Mouse (Mus musculus) mature B cell (primary cell): ENCODE results near the gene Efhc1.
"Not testable (repeated sequence)": the region's sequence is repeated elsewhere in the genome, so short reads cannot be mapped to it uniquely, and the experiment has no call there.

Experiments
- in situ Hi-C: fragments of 300-500 bp; cut with MboI; formaldehyde crosslinking; loops from 2 replicates; pipeline ENCODE4 v1.14.3; 2019

The Efhc1 gene

GRCm38 (mm10) chr1:20951300-20951763 lies at the start of gene Efhc1:
Efhc1 (plus strand) TSS chr1:20951626.
- in situ Hi-C loops = no loop called here

- in situ Hi-C loops = no loop called here
Observed at GRCm38 (mm10) chr1:20905501-20906127, 45.8 kb upstream of the Efhc1 start.

- in situ Hi-C loops = no loop called here
Observed at GRCm38 (mm10) chr1:20906128-20906515, 45.3 kb upstream of the Efhc1 start.

GRCm38 (mm10) chr1:20908541-20908940 lies 42.9 kb upstream of the Efhc1 start:
- in situ Hi-C loops = no loop called here

GRCm38 (mm10) chr1:20912115-20912514 lies 39.3 kb upstream of the Efhc1 start:
- in situ Hi-C loops = no loop called here

GRCm38 (mm10) chr1:20912527-20913171 lies 38.8 kb upstream of the Efhc1 start:
- in situ Hi-C loops = no loop called here

GRCm38 (mm10) chr1:20914769-20915168 lies 36.7 kb upstream of the Efhc1 start:
- in situ Hi-C loops = no loop called here

- in situ Hi-C loops = no loop called here
Observed at GRCm38 (mm10) chr1:20915608-20916007, 35.8 kb upstream of the Efhc1 start.

GRCm38 (mm10) chr1:20917496-20918050 lies 33.9 kb upstream of the Efhc1 start:
- in situ Hi-C loops = no loop called here

GRCm38 (mm10) chr1:20919728-20920127 lies 31.7 kb upstream of the Efhc1 start:
- in situ Hi-C loops = no loop called here

- in situ Hi-C loops = no loop called here
Observed at GRCm38 (mm10) chr1:20921081-20921528, 30.3 kb upstream of the Efhc1 start.

GRCm38 (mm10) chr1:20922612-20923399 lies 28.6 kb upstream of the Efhc1 start:
- in situ Hi-C loops = no loop called here

- in situ Hi-C loops = not testable (repeated sequence)
Observed at GRCm38 (mm10) chr1:20925324-20925723, 26.1 kb upstream of the Efhc1 start.

GRCm38 (mm10) chr1:20925926-20926325 lies 25.5 kb upstream of the Efhc1 start:
- in situ Hi-C loops = no loop called here

GRCm38 (mm10) chr1:20926376-20926775 lies 25.1 kb upstream of the Efhc1 start:
- in situ Hi-C loops = no loop called here

- in situ Hi-C loops = no loop called here
Observed at GRCm38 (mm10) chr1:20928487-20928886, 22.9 kb upstream of the Efhc1 start.

- in situ Hi-C loops = loop anchor here (10.0 kb wide), 2 partner anchors 171 to 231 kb away; no protein-coding TSS in a partner anchor
Observed at GRCm38 (mm10) chr1:20933457-20933856, 18.0 kb upstream of the Efhc1 start.

GRCm38 (mm10) chr1:20935106-20935505 lies 16.3 kb upstream of the Efhc1 start:
- in situ Hi-C loops = loop anchor here (10.0 kb wide), 2 partner anchors 170 to 230 kb away; no protein-coding TSS in a partner anchor

GRCm38 (mm10) chr1:20939046-20939445 lies 12.4 kb upstream of the Efhc1 start:
- in situ Hi-C loops = loop anchor here (10.0 kb wide), 2 partner anchors 166 to 226 kb away; no protein-coding TSS in a partner anchor

GRCm38 (mm10) chr1:20940151-20940550 lies 11.3 kb upstream of the Efhc1 start:
- in situ Hi-C loops = no loop called here

- in situ Hi-C loops = no loop called here
Observed at GRCm38 (mm10) chr1:20941322-20941721, 10.1 kb upstream of the Efhc1 start.

GRCm38 (mm10) chr1:20941857-20942256 lies 9.6 kb upstream of the Efhc1 start:
- in situ Hi-C loops = no loop called here
